Mouse (Mus musculus): ENCODE measurements around the gene Sppl2b.

- TF ChIP-seq CTCF (IDR thresholded peaks at IDR 0.05; ENCODE audit: control insufficient read depth, insufficient read depth, insufficient replicate concordance, low read depth, low read length) (no peak), POLR2A (IDR thresholded peaks at IDR 0.05; ENCODE audit: control insufficient read depth, low read depth, low read length) (no peak)
These were observed 11.0 kb upstream of the Sppl2b start, which contains the start of gene Lingo3 for GRCm38 (mm10) chr10:80843931-80844547.
